ENCODE assay signal across 28 mouse cellular contexts in the genomic region with DNA sequence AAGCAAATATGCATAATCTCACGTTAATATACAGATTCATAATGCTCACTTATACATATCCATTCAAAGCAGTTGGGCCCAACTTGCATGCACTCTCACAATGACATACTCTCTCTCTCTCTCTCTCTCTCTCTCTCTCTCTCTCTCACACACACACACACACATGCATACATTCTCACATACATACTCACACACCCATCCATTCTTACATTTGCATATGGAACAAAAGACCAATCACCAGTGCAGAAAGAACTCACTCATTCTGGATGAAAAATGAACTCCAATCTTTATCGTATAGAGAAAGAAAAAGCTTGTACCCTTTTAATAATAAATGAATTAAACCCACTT. TPM values are rescaled to one million over a fixed set of nuclear protein-coding genes. Genes with fewer than 3 reads are reported as not detected.
DNase-seq lines count a peak whose midpoint lies in the region; ATAC-seq and TF ChIP-seq lines count a peak whose summit lies in the region.
"Had no signal": no experiment of that assay in that cellular context is flagged by ENCODE, and none has a peak within 500 bp of the region (broad histone marks: within the 10 kb centered on the region; RNA-seq: fewer than 3 reads in every experiment).

No protein-coding gene starts in this region.

- 32% methylated on average over 2 of the region's 2 CpGs for WGBS in forebrain, embryonic 11.5 days
- WGBS in forebrain, embryonic 13.5 days, result 22% methylated on average over 2 of the region's 2 CpGs
- WGBS in heart, embryonic 14.5 days, result 30% methylated on average over 2 of the region's 2 CpGs
- WGBS in heart, embryonic 10.5 days, result 34% methylated on average over 2 of the region's 2 CpGs
- WGBS in midbrain, embryonic 13.5 days, result 19% methylated on average over 2 of the region's 2 CpGs
- WGBS in midbrain, postnatal 0 days, result 26% methylated on average over 2 of the region's 2 CpGs

- DNase-seq in forebrain, embryonic 11.5 days (ENCODE audit: low spot score), result no peak
- DNase-seq in heart, embryonic 10.5 days (ENCODE audit: low spot score), result no peak
- DNase-seq in midbrain, postnatal 0 days (ENCODE audit: low spot score), result no peak
- DNase-seq: adrenal gland, adult 8-10 months; adrenal gland, postnatal 14 days; adrenal gland, postnatal 36 days; B cell, adult 2 months; cerebellum, adult 11-12 months; cerebellum, adult 2 months; cerebellum, adult 9-10 months; cerebellum, postnatal 10 days; cerebellum, postnatal 25 days; forebrain, postnatal 0 days had no signal

- no peaks in the 10 kb centered on the region for H3K9me3 ChIP-seq in forebrain, embryonic 11.5 days (ENCODE audit: control insufficient read depth, low read length)
- H3K9me3 ChIP-seq in forebrain, embryonic 13.5 days (replicated peaks), result no peaks in the 10 kb centered on the region
- H3K9me3 ChIP-seq in heart, embryonic 14.5 days (ENCODE audit: control insufficient read depth, low read length), result no peaks in the 10 kb centered on the region
- no peaks in the 10 kb centered on the region for H3K9me3 ChIP-seq in heart, embryonic 10.5 days
- H3K9me3 ChIP-seq in midbrain, embryonic 13.5 days, result no peaks in the 10 kb centered on the region
- no peaks in the 10 kb centered on the region for H3K9me3 ChIP-seq in midbrain, postnatal 0 days (ENCODE audit: low read length)
- H3K9me3 ChIP-seq: embryonic facial prominence, embryonic 12.5 days; forebrain, embryonic 12.5 days; forebrain, embryonic 15.5 days; G1E had no signal

- no peak overlapping the region for H3K27ac ChIP-seq in forebrain, embryonic 11.5 days (ENCODE audit: low read depth, low read length)
- H3K27ac ChIP-seq in forebrain, embryonic 13.5 days, result no peak overlapping the region
- no peak overlapping the region for H3K27ac ChIP-seq in heart, embryonic 14.5 days (replicated peaks in 1 of 2; ENCODE audit: control insufficient read depth in 1 of 2, insufficient read depth in 1 of 2, low read depth in 2 of 2, low read length in 2 of 2)
- H3K27ac ChIP-seq in heart, embryonic 10.5 days, result no peak overlapping the region
- no peak overlapping the region for H3K27ac ChIP-seq in midbrain, embryonic 13.5 days
- no peak overlapping the region for H3K27ac ChIP-seq in midbrain, postnatal 0 days (ENCODE audit: low read depth, low read length)
- H3K27ac ChIP-seq: embryonic facial prominence, embryonic 10.5 days; embryonic facial prominence, embryonic 12.5 days; forebrain, embryonic 12.5 days; forebrain, embryonic 15.5 days had no signal

- H3K4me3 ChIP-seq in forebrain, embryonic 11.5 days (ENCODE audit: low read depth, low read length), result no peak overlapping the region
- no peak overlapping the region for H3K4me3 ChIP-seq in forebrain, embryonic 13.5 days
- no peak overlapping the region for H3K4me3 ChIP-seq in heart, embryonic 14.5 days (ENCODE audit: control insufficient read depth in 1 of 2, insufficient read depth in 1 of 2, low read depth in 1 of 2, low read length in 2 of 2)
- no peak overlapping the region for H3K4me3 ChIP-seq in heart, embryonic 10.5 days
- no peak overlapping the region for H3K4me3 ChIP-seq in midbrain, embryonic 13.5 days (replicated peaks)
- no peak overlapping the region for H3K4me3 ChIP-seq in midbrain, postnatal 0 days (ENCODE audit: low read depth, low read length)
- H3K4me3 ChIP-seq: embryonic facial prominence, embryonic 10.5 days; embryonic facial prominence, embryonic 12.5 days; forebrain, embryonic 12.5 days; forebrain, embryonic 15.5 days had no signal

- H3K36me3 ChIP-seq in forebrain, embryonic 11.5 days (ENCODE audit: control insufficient read depth, insufficient read depth, low read length), result no peaks in the 10 kb centered on the region
- H3K36me3 ChIP-seq in forebrain, embryonic 13.5 days (ENCODE audit: poor library complexity, severe bottlenecking), result no peaks in the 10 kb centered on the region
- H3K36me3 ChIP-seq in heart, embryonic 14.5 days (ENCODE audit: control insufficient read depth, insufficient read depth, low read length), result no peaks in the 10 kb centered on the region
- no peaks in the 10 kb centered on the region for H3K36me3 ChIP-seq in heart, embryonic 10.5 days
- no peaks in the 10 kb centered on the region for H3K36me3 ChIP-seq in midbrain, embryonic 13.5 days
- H3K36me3 ChIP-seq in midbrain, postnatal 0 days (ENCODE audit: insufficient read depth, low read length), result no peaks in the 10 kb centered on the region
- H3K36me3 ChIP-seq: embryonic facial prominence, embryonic 10.5 days; embryonic facial prominence, embryonic 12.5 days; forebrain, embryonic 12.5 days; forebrain, embryonic 15.5 days; G1E had no signal

- H3K27me3 ChIP-seq in forebrain, embryonic 11.5 days (ENCODE audit: control insufficient read depth, insufficient read depth, low read length), result no peaks in the 10 kb centered on the region
- no peaks in the 10 kb centered on the region for H3K27me3 ChIP-seq in forebrain, embryonic 13.5 days
- H3K27me3 ChIP-seq in heart, embryonic 14.5 days (ENCODE audit: control insufficient read depth, insufficient read depth, low read length), result no peaks in the 10 kb centered on the region
- no peaks in the 10 kb centered on the region for H3K27me3 ChIP-seq in heart, embryonic 10.5 days (ENCODE audit: insufficient read depth, poor library complexity, severe bottlenecking)
- no peaks in the 10 kb centered on the region for H3K27me3 ChIP-seq in midbrain, embryonic 13.5 days
- H3K27me3 ChIP-seq in midbrain, postnatal 0 days (ENCODE audit: insufficient read depth, low read length), result no peaks in the 10 kb centered on the region
- H3K27me3 ChIP-seq: CH12.LX; embryonic facial prominence, embryonic 12.5 days; forebrain, embryonic 12.5 days; forebrain, embryonic 15.5 days had no signal

- 0 out of 2 replicates have a peak, but pooled peaks cover 4% of the 10 kb centered on the region for H3K4me1 ChIP-seq in forebrain, embryonic 11.5 days (replicated peaks; ENCODE audit: control insufficient read depth, insufficient read depth, low read length)
- peaks cover 19% of the 10 kb centered on the region for H3K4me1 ChIP-seq in forebrain, embryonic 13.5 days
- no peaks in the 10 kb centered on the region; a peak in 1 of 4 replicates for H3K4me1 ChIP-seq in heart, embryonic 14.5 days (ENCODE audit: control insufficient read depth in 2 of 2, insufficient read depth in 2 of 2, low read length in 2 of 2)
- H3K4me1 ChIP-seq in heart, embryonic 10.5 days, result peaks cover 4% of the 10 kb centered on the region; the same call in 1 of the 2 replicates
- H3K4me1 ChIP-seq in midbrain, embryonic 13.5 days (replicated peaks), result peaks cover 13% of the 10 kb centered on the region; the same call in 1 of the 2 replicates
- no peaks in the 10 kb centered on the region for H3K4me1 ChIP-seq in midbrain, postnatal 0 days (ENCODE audit: insufficient read depth, low read length)
- H3K4me1 ChIP-seq: embryonic facial prominence, embryonic 10.5 days; embryonic facial prominence, embryonic 12.5 days had no signal

- no peak overlapping the region for H3K9ac ChIP-seq in forebrain, embryonic 11.5 days (ENCODE audit: low read length)
- H3K9ac ChIP-seq in forebrain, embryonic 13.5 days, result no peak overlapping the region
- H3K9ac ChIP-seq in heart, embryonic 14.5 days (ENCODE audit: low read length), result no peak overlapping the region
- H3K9ac ChIP-seq in midbrain, embryonic 13.5 days (replicated peaks), result no peak overlapping the region
- H3K9ac ChIP-seq in midbrain, postnatal 0 days (replicated peaks; ENCODE audit: low read length, poor library complexity, severe bottlenecking), result no peak overlapping the region
- H3K9ac ChIP-seq: embryonic facial prominence, embryonic 12.5 days; forebrain, embryonic 12.5 days; forebrain, embryonic 15.5 days; forebrain, postnatal 0 days had no signal

- no peak for TF ChIP-seq CTCF in midbrain, postnatal 0 days (IDR thresholded peaks at IDR 0.05)

- ATAC-seq in forebrain, embryonic 11.5 days (replicated peaks; ENCODE audit: low FRiP score), result peak; percentile 51; the same call in 1 of the 2 replicates
- no peak for ATAC-seq in forebrain, embryonic 13.5 days
- ATAC-seq in heart, embryonic 14.5 days (ENCODE audit: insufficient number of reproducible peaks, insufficient read depth, low FRiP score, low read depth), result no peak
- ATAC-seq in midbrain, embryonic 13.5 days, result no peak
- no peak for ATAC-seq in midbrain, postnatal 0 days (ENCODE audit: low FRiP score)
- ATAC-seq: activated CD4-positive, CD25-positive, alpha-beta regulatory T cell, adult 4 months; CD4-positive, CD25-positive, alpha-beta regulatory T cell, adult 4 months; forebrain, postnatal 0 days; Patski had no signal

- H3K4me2 ChIP-seq in forebrain, embryonic 11.5 days (ENCODE audit: low read depth, low read length, severe bottlenecking), result no peak overlapping the region
- H3K4me2 ChIP-seq in forebrain, embryonic 13.5 days, result no peak overlapping the region
- H3K4me2 ChIP-seq in heart, embryonic 14.5 days (ENCODE audit: low read length), result peak overlapping the region; percentile 41; the same call in 1 of the 2 replicates
- H3K4me2 ChIP-seq in midbrain, embryonic 13.5 days (replicated peaks), result 0 out of 2 replicates have a peak overlapping the region, but pooled peaks have one; percentile 4
- no peak overlapping the region for H3K4me2 ChIP-seq in midbrain, postnatal 0 days (ENCODE audit: low read depth, low read length, poor library complexity, severe bottlenecking)
- H3K4me2 ChIP-seq: embryonic facial prominence, embryonic 12.5 days had no signal

RNA-seq across cellular contexts. Expression of a gene that starts 31.0 kb away (rescaled TPM):
- polyA plus RNA-seq in forebrain, embryonic 11.5 days (2014; fragmentation: Nextera tagmentation; extraction: Ambion mirVana), result 7.0 and 8.5 TPM in 2 replicates
- polyA plus RNA-seq in forebrain, embryonic 13.5 days (2015; fragmentation: Nextera tagmentation; extraction: Ambion mirVana), result 8.9 and 9.2 TPM in 2 replicates
- polyA plus RNA-seq in heart, embryonic 14.5 days (2014; fragmentation: Nextera tagmentation; extraction: Ambion mirVana), result 15.6 and 18.1 TPM in 2 replicates
- 8.7 and 11.1 TPM in 2 replicates for polyA plus RNA-seq in heart, embryonic 10.5 days (2016; fragmentation: Nextera tagmentation; extraction: Ambion mirVana)
- polyA plus RNA-seq in midbrain, embryonic 13.5 days (2015; fragmentation: Nextera tagmentation; extraction: Ambion mirVana), result 9.0 and 9.2 TPM in 2 replicates
- 24.5 and 31.2 TPM in 2 replicates for total RNA-seq in midbrain, postnatal 0 days (2014; rRNA removed)
- 4.5 and 6.2 TPM in 2 replicates for polyA plus RNA-seq in midbrain, postnatal 0 days (2015; fragmentation: Nextera tagmentation; extraction: Ambion mirVana)

RNA-seq across cellular contexts. Expression of a gene that starts 47.7 kb away (rescaled TPM):
- not detected in 2 replicates for polyA plus RNA-seq in forebrain, embryonic 11.5 days (2014; fragmentation: Nextera tagmentation; extraction: Ambion mirVana)
- polyA plus RNA-seq in forebrain, embryonic 13.5 days (2015; fragmentation: Nextera tagmentation; extraction: Ambion mirVana), result not detected in 2 replicates
- polyA plus RNA-seq in heart, embryonic 14.5 days (2014; fragmentation: Nextera tagmentation; extraction: Ambion mirVana), result not detected in 2 replicates
- not detected in 2 replicates for polyA plus RNA-seq in heart, embryonic 10.5 days (2016; fragmentation: Nextera tagmentation; extraction: Ambion mirVana)
- polyA plus RNA-seq in midbrain, embryonic 13.5 days (2015; fragmentation: Nextera tagmentation; extraction: Ambion mirVana), result not detected in 2 replicates
- total RNA-seq in midbrain, postnatal 0 days (2014; rRNA removed), result not detected in 2 replicates
- polyA plus RNA-seq in midbrain, postnatal 0 days (2015; fragmentation: Nextera tagmentation; extraction: Ambion mirVana), result 0.05 TPM in 1 of 2 replicates, not detected in the other
- total RNA-seq: adrenal gland, adult 18-20 months; adrenal gland, adult 8-10 months; adrenal gland, postnatal 14 days; adrenal gland, postnatal 36 days; forebrain, postnatal 0 days had no signal
- polyA plus RNA-seq: activated CD4-positive, CD25-positive, alpha-beta regulatory T cell, adult 4 months; cortical plate, adult 2 months; embryonic facial prominence, embryonic 10.5 days; embryonic facial prominence, embryonic 12.5 days; embryonic facial prominence, embryonic 14.5 days; forebrain, embryonic 12.5 days; forebrain, embryonic 15.5 days; forebrain, postnatal 0 days; G1E; Patski had no signal

Comparison
In these comparisons a context has a peak if more than half of its experiments do, and no peak if none do; other contexts are left out.
1. H3K4me2 ChIP-seq: peak in heart, embryonic 14.5 days (single experiment) and midbrain, embryonic 13.5 days (single experiment); none in forebrain, embryonic 11.5 days (single experiment), forebrain, embryonic 13.5 days (single experiment) and midbrain, postnatal 0 days (single experiment).